Comparison of ENCODE assay signal across 19 mouse cellular contexts in genomic region chr12:112344285-112344684, GRCm38 (mm10).
DNase-seq lines count a peak whose midpoint lies in the region; ATAC-seq and TF ChIP-seq lines count a peak whose summit lies in the region.
"Had no signal": no experiment of that assay in that cellular context is flagged by ENCODE, and none has a peak within 500 bp of the region (broad histone marks: within the 10 kb centered on the region; RNA-seq: fewer than 3 reads in every experiment).

No protein-coding gene starts in this region.

- H3K9ac ChIP-seq in heart, adult 2 months (ENCODE audit: low read depth, low read length), result no peak overlapping the region
- no peak overlapping the region for H3K9ac ChIP-seq in heart, embryonic 11.5 days (ENCODE audit: low read depth, low read length)
- H3K9ac ChIP-seq: embryonic facial prominence, embryonic 15.5 days; forebrain, embryonic 13.5 days; liver, embryonic 13.5 days; neural tube, embryonic 12.5 days had no signal

- no peaks in the 10 kb centered on the region for H3K79me2 ChIP-seq in heart, adult 2 months (replicated peaks; ENCODE audit: control insufficient read depth, insufficient read depth, low read length)

- H3K4me1 ChIP-seq in heart, adult 2 months (ENCODE audit: control insufficient read depth, insufficient read depth, low read length), result peaks cover 19% of the 10 kb centered on the region
- H3K4me1 ChIP-seq in heart, embryonic 11.5 days (ENCODE audit: control insufficient read depth, insufficient read depth, low read length), result peaks cover 6% of the 10 kb centered on the region
- H3K4me1 ChIP-seq in lung, adult 2 months (ENCODE audit: control insufficient read depth, insufficient read depth, low read length), result peaks cover 7% of the 10 kb centered on the region
- H3K4me1 ChIP-seq: liver, embryonic 13.5 days had no signal

- H3K9me3 ChIP-seq in heart, embryonic 11.5 days (replicated peaks; ENCODE audit: control insufficient read depth, low read length), result no peaks in the 10 kb centered on the region
- H3K9me3 ChIP-seq: embryonic facial prominence, embryonic 15.5 days; forebrain, embryonic 13.5 days; liver, embryonic 13.5 days; neural tube, embryonic 12.5 days had no signal

- no peak for TF ChIP-seq CTCF in heart, adult 2 months (IDR thresholded peaks at IDR 0.05)
- TF ChIP-seq CTCF in lung, adult 2 months (IDR thresholded peaks at IDR 0.05; ENCODE audit: insufficient read depth, low read length), result no peak

- no peak overlapping the region for H3K4me2 ChIP-seq in heart, embryonic 11.5 days
- H3K4me2 ChIP-seq: embryonic facial prominence, embryonic 15.5 days; forebrain, embryonic 13.5 days; liver, embryonic 13.5 days; neural tube, embryonic 12.5 days had no signal

- DNase-seq in heart, adult 2 months, result peak; percentile 49 to 52
- DNase-seq in lung, postnatal 10 days, result peak; percentile 65
- DNase-seq in lung, adult 2 months, result no peak
- DNase-seq in heart, adult 9 months (ENCODE audit: low spot score in 2 of 2), result peak; percentile 44 to 66
- DNase-seq in heart, postnatal 10 days, result peak; percentile 68 to 71
- no peak for DNase-seq in left cerebral cortex, adult 18-20 months (ENCODE audit: low spot score in 2 of 2)
- DNase-seq: adrenal gland, adult 2 months; cerebellum, adult 9-10 months; liver, embryonic 13.5 days; right cerebral cortex, postnatal 25 days; thymus, adult 18-20 months had no signal

- no peak overlapping the region for H3K4me3 ChIP-seq in heart, adult 2 months
- H3K4me3 ChIP-seq in heart, embryonic 11.5 days (ENCODE audit: low read depth, low read length), result no peak overlapping the region
- no peak overlapping the region for H3K4me3 ChIP-seq in lung, adult 2 months (replicated peaks; ENCODE audit: extremely low read depth, low read depth, low read length)
- H3K4me3 ChIP-seq: embryonic facial prominence, embryonic 15.5 days; forebrain, embryonic 13.5 days; left cerebral cortex, adult 2 months; liver, embryonic 13.5 days; neural tube, embryonic 12.5 days had no signal

- TF ChIP-seq POLR2A in heart, adult 2 months (IDR thresholded peaks at IDR 0.05; ENCODE audit: insufficient read depth, low read depth, low read length), result no peak; the same call in 1 of the 2 replicates
- no peak for TF ChIP-seq POLR2A in lung, adult 2 months (IDR thresholded peaks at IDR 0.05; ENCODE audit: borderline replicate concordance, extremely low read depth, low read depth, low read length)

- H3K27me3 ChIP-seq in heart, adult 2 months (ENCODE audit: control insufficient read depth, insufficient read depth, low read length), result no peaks in the 10 kb centered on the region
- H3K27me3 ChIP-seq in heart, embryonic 11.5 days (ENCODE audit: control insufficient read depth, insufficient read depth, low read length), result 0 out of 2 replicates have a peak, but pooled peaks cover 2% of the 10 kb centered on the region
- H3K27me3 ChIP-seq: embryonic facial prominence, embryonic 15.5 days; forebrain, embryonic 13.5 days; liver, embryonic 13.5 days had no signal

- intact Hi-C loops in heart, adult 2 months (cut with DNase I), result no loop called here
- intact Hi-C loops in heart, postnatal 10 days (cut with DNase I), result loop anchor here (5.0 kb wide), 1 partner anchor 197 kb away; the partner anchor contains the start of gene Kif26a

- TF ChIP-seq EP300 in heart, adult 2 months (IDR thresholded peaks at IDR 0.05; ENCODE audit: insufficient read depth, low read depth, low read length), result no peak

- H3K27ac ChIP-seq in heart, adult 2 months, result peak overlapping the region; percentile 72
- no peak overlapping the region for H3K27ac ChIP-seq in heart, embryonic 11.5 days (ENCODE audit: low read depth, low read length)
- H3K27ac ChIP-seq: embryonic facial prominence, embryonic 15.5 days; forebrain, embryonic 13.5 days; left cerebral cortex, adult 2 months; liver, embryonic 13.5 days; neural tube, embryonic 12.5 days had no signal

- ATAC-seq in heart, embryonic 11.5 days (replicated peaks; ENCODE audit: insufficient number of reproducible peaks, low FRiP score, low TSS enrichment), result no peak
- ATAC-seq: CD4-positive, CD25-positive, alpha-beta regulatory T cell, adult 4 months; forebrain, embryonic 13.5 days; inflammation-experienced regulatory T-cells, adult 6 months; midbrain, embryonic 16.5 days had no signal

- H3K36me3 ChIP-seq in heart, adult 2 months (ENCODE audit: control insufficient read depth, insufficient read depth, low read length), result no peaks in the 10 kb centered on the region
- no peaks in the 10 kb centered on the region for H3K36me3 ChIP-seq in heart, embryonic 11.5 days (ENCODE audit: control insufficient read depth, insufficient read depth, low read length)
- H3K36me3 ChIP-seq: embryonic facial prominence, embryonic 15.5 days; liver, embryonic 13.5 days; neural tube, embryonic 12.5 days had no signal

- WGBS in heart, adult 2 months, result 47% methylated on average over 10 of the region's 10 CpGs
- 66% methylated on average over 10 of the region's 10 CpGs for WGBS in heart, embryonic 11.5 days (ENCODE audit: insufficient replicate concordance)
- WGBS in lung, adult 2 months, result 63% methylated on average over 10 of the region's 10 CpGs

Comparison
In these comparisons a context has a peak if more than half of its experiments do, and no peak if none do; other contexts are left out.
1. DNase-seq: peak in heart, adult 2 months (2 of 2), lung, postnatal 10 days (single experiment), heart, adult 9 months (2 of 2) and heart, postnatal 10 days (2 of 2); none in lung, adult 2 months (single experiment) and left cerebral cortex, adult 18-20 months (0 of 2).